Mouse (Mus musculus) erythroblast, embryonic 14.5 days (primary cell): ENCODE measurements around the gene Nup188.

ENCODE experiments used
- GATA1 ChIP-seq: IDR thresholded peaks from 2 replicates; pipeline ENCODE4 v1.6.1; 2012; ENCODE audit warnings: low read length, inconsistent platforms, mixed read lengths
- TAL1 ChIP-seq: IDR thresholded peaks from 3 replicates; pipeline ENCODE4 v1.6.1; 2012; ENCODE audit warnings: low read length, inconsistent platforms, mixed read lengths

DNA sequence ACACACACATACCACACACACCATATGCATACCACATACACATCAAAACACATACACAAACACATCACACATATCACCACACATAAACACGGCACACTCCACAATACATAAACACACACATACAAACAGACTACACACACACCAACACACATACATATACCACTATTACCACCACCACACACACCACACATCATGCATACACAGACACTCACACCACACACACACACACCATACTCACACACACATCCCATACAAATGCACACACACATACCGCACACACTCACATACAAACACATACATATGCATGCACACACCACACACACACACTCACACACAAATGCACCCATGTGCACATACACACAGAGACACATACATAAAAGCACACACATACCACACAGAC, 18.7 kb upstream of the Nup188 start:
- TF ChIP-seq TAL1 (no peak), GATA1 (no peak)
